Mouse (Mus musculus) liver, embryonic 13.5 days (tissue): ENCODE measurements around the gene Ptpra. TPM values are rescaled to one million over a fixed set of nuclear protein-coding genes. Genes with fewer than 3 reads are reported as not detected.

Experiments used
- ATAC-seq: fragments of 200-750 bp; cut with Nextera tagmentation; 2 replicates; pipeline ENCODE4 v1.8.0; 2017; ENCODE audit warnings: low read depth, mild to moderate bottlenecking, moderate number of reproducible peaks, moderate library complexity
- DNase-seq: peaks from one replicate; pipeline ENCODE4 v3.0.0; 2022
- H3K27ac ChIP-seq: fragments of 300-500 bp; sonication (generic); 2 replicates; pipeline ENCODE4 v1.5.1; 2015; ENCODE audit warnings: moderate library complexity, mild to moderate bottlenecking, inconsistent platforms
- H3K27me3 ChIP-seq: fragments of 300-500 bp; sonication (generic); 2 replicates; pipeline ENCODE4 v1.6.1; 2015; ENCODE audit warnings: mild to moderate bottlenecking, inconsistent platforms
- H3K36me3 ChIP-seq: fragments of 300-500 bp; sonication (generic); 2 replicates; pipeline ENCODE4 v1.6.1; 2015; ENCODE audit warnings: mild to moderate bottlenecking, inconsistent platforms
- H3K4me1 ChIP-seq: fragments of 300-500 bp; sonication (generic); replicated peaks from 2 replicates; pipeline ENCODE4 v1.6.1; 2015; ENCODE audit warnings: inconsistent platforms
- H3K4me2 ChIP-seq: fragments of 300-500 bp; sonication (generic); 2 replicates; pipeline ENCODE4 v1.6.1; 2015; ENCODE audit warnings: inconsistent platforms, mild to moderate bottlenecking, moderate library complexity
- H3K4me3 ChIP-seq: fragments of 300-500 bp; sonication (generic); replicated peaks from 2 replicates; pipeline ENCODE4 v1.5.1; 2015; ENCODE audit warnings: mild to moderate bottlenecking, inconsistent platforms
- H3K9ac ChIP-seq: fragments of 300-500 bp; sonication (generic); 2 replicates; pipeline ENCODE4 v1.6.1; 2015; ENCODE audit warnings: mild to moderate bottlenecking, inconsistent platforms
- H3K9me3 ChIP-seq: fragments of 300-500 bp; sonication (generic); replicated peaks from 2 replicates; pipeline ENCODE4 v1.6.1; 2016; ENCODE audit warnings: inconsistent platforms
- WGBS: fragments of 180-500 bp; shearing (Covaris S2); methylation state at CpG from one replicate; pipeline ENCODE4 v1.1.7; 2015; ENCODE audit not compliant: insufficient replicate concordance; 5-methylcytosine and 5-hydroxymethylcytosine counted together
- polyA plus RNA-seq: library from polyadenylated mRNA; unstranded; fragments of >200 nt; fragmentation: Nextera tagmentation; extraction: Ambion mirVana; gene quantifications from 2 replicates; pipeline ENCODE4 v1.2.1, GENCODE M21; 2015

Ptpra gene
- polyA plus RNA-seq, 1 experiment from 2014 or later, result 29.9 TPM

- no peaks in the 10 kb centered on the region for H3K36me3 ChIP-seq
- H3K27me3 ChIP-seq, result peaks cover 97% of the 10 kb centered on the region
- H3K4me3 ChIP-seq, result no peak overlapping the region
- H3K4me2 ChIP-seq, result no peak overlapping the region; the same call in 1 of the 2 replicates
- no peak overlapping the region for H3K27ac ChIP-seq
- H3K9me3 ChIP-seq, result no peaks in the 10 kb centered on the region
- DNase-seq (peak; percentile 48), ATAC-seq (no peak)
- H3K9ac ChIP-seq, result no peak overlapping the region
- 12% methylated on average over 11 of the region's 11 CpGs for WGBS
- peaks cover 29% of the 10 kb centered on the region for H3K4me1 ChIP-seq
Measured at GRCm38 (mm10) chr2:130578148-130578547, 128.1 kb downstream of the Ptpra start.

- Histone ChIP-seq H3K36me3 (no peaks in the 10 kb centered on the region), H3K27ac (no peak overlapping the region), H3K4me2 (no peak overlapping the region), H3K4me3 (no peak overlapping the region), H3K9ac (no peak overlapping the region), H3K4me1 (peaks cover 29% of the 10 kb centered on the region), H3K9me3 (no peaks in the 10 kb centered on the region), H3K27me3 (peaks cover 99% of the 10 kb centered on the region)
- ATAC-seq, result no peak
- WGBS, result 4% methylated on average over 8 of the region's 8 CpGs
- no peak for DNase-seq
Measured at GRCm38 (mm10) chr2:130579791-130580190, 129.7 kb downstream of the Ptpra start.

GRCm38 (mm10) chr2:130581201-130581600 is 131.1 kb downstream of the Ptpra start:
- Histone ChIP-seq H3K4me2 (peak overlapping the region; percentile 34), H3K4me1 (peaks cover 29% of the 10 kb centered on the region), H3K9me3 (no peaks in the 10 kb centered on the region), H3K27me3 (peaks cover 86% of the 10 kb centered on the region), H3K4me3 (0 out of 2 replicates have a peak overlapping the region, but pooled peaks have one; percentile 19), H3K27ac (no peak overlapping the region), H3K36me3 (no peaks in the 10 kb centered on the region), H3K9ac (no peak overlapping the region)
- 8% methylated on average over 16 of the region's 16 CpGs for WGBS
- ATAC-seq, result no peak
- no peak for DNase-seq

DNA sequence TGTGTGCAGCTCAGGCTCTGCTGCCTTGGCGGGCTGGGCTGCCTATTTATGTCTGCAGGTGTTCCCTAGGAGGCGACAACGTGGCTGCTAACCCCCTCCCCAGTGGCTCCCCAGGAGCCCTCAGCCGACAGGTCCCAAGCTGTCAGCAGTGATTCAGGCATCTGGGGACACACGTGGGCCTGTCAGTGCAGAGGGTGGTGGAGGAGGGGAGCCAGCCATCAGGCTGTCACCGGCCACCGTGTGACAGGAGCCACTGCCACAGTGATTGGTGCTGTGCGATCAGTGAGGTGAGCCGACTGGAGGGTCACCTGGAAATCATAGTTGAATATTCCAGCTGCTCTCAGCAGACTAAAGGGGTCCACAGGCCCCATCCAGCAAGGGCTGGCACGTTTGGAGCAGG is 132.5 kb downstream of the Ptpra start, which contains the start of gene Avp:
Gene Avp (minus strand): TSS at position 3 of the 400 bp plus-strand sequence.
- Histone ChIP-seq H3K27ac (no peak within 1 kb of the TSS), H3K4me2 (no peak within 1 kb of the TSS), H3K9ac (no peak within 1 kb of the TSS), H3K36me3 (no peaks in the 10 kb centered on the region), H3K27me3 (peaks cover 72% of the 10 kb centered on the region), H3K9me3 (no peaks in the 10 kb centered on the region), H3K4me1 (peaks cover 15% of the 10 kb centered on the region), H3K4me3 (no peak within 1 kb of the TSS)
- ATAC-seq (no peak), DNase-seq (no peak)
- 38% methylated on average over 10 of the region's 10 CpGs for WGBS

DNA sequence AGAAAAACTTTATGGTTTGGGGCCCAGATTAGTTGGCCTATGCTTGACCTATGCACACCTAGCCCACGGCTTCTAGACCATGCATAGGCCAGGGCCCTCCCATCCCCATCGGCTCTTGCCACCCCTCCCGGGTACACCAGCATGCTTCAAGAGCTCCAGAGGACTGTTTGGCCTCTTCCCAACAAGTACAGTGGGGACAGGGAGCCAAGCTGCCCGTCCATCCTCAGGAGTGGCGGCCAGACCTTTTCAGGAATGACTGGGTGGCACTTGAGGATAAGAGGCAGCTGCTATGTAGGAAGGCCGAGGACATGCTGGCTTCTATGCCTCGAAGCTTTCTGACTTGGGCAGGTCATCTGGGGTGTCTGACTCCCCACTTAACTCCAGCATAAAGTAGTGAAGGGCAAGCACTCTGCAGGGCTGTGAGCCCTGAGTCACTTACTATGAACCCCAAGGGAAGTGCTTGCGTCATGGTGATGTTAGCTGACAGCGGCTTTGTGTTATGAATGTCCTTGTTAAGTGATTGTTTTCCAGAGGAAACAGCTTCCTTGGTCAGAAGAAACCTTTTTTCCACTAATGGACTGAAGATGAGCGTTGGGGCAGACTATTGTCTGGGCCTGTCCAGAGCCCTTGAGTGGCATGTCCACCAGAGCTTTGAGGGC is 134.0 kb downstream of the Ptpra start:
- Histone ChIP-seq H3K27me3 (peaks cover 58% of the 10 kb centered on the region), H3K36me3 (no peaks in the 10 kb centered on the region), H3K9me3 (no peaks in the 10 kb centered on the region), H3K9ac (no peak overlapping the region), H3K4me3 (no peak overlapping the region), H3K27ac (no peak overlapping the region), H3K4me2 (no peak overlapping the region), H3K4me1 (peaks cover 10% of the 10 kb centered on the region)
- no peak for ATAC-seq
- 61% methylated on average over 10 of the region's 10 CpGs for WGBS
- no peak for DNase-seq

GRCm38 (mm10) chr2:130586016-130586415 is 135.9 kb downstream of the Ptpra start:
- H3K4me1 ChIP-seq, result no peaks in the 10 kb centered on the region
- WGBS, result 61% methylated on average over 6 of the region's 6 CpGs
- H3K4me3 ChIP-seq, result no peak overlapping the region
- H3K27ac ChIP-seq, result no peak overlapping the region
- no peak for ATAC-seq
- peaks cover 38% of the 10 kb centered on the region for H3K27me3 ChIP-seq
- H3K9me3 ChIP-seq, result no peaks in the 10 kb centered on the region
- H3K36me3 ChIP-seq, result peaks cover 9% of the 10 kb centered on the region
- H3K9ac ChIP-seq, result no peak overlapping the region
- no peak overlapping the region for H3K4me2 ChIP-seq
- DNase-seq, result no peak

- ATAC-seq (no peak), DNase-seq (no peak)
- Histone ChIP-seq H3K4me1 (no peaks in the 10 kb centered on the region), H3K4me2 (no peak overlapping the region), H3K9me3 (no peaks in the 10 kb centered on the region), H3K36me3 (peaks cover 17% of the 10 kb centered on the region), H3K27ac (no peak overlapping the region), H3K9ac (no peak overlapping the region), H3K4me3 (no peak overlapping the region), H3K27me3 (peaks cover 14% of the 10 kb centered on the region; the same call in 1 of the 2 replicates)
- WGBS, result 33% methylated on average over 2 of the region's 2 CpGs
Measured at GRCm38 (mm10) chr2:130588373-130588772, 138.3 kb downstream of the Ptpra start.

DNA sequence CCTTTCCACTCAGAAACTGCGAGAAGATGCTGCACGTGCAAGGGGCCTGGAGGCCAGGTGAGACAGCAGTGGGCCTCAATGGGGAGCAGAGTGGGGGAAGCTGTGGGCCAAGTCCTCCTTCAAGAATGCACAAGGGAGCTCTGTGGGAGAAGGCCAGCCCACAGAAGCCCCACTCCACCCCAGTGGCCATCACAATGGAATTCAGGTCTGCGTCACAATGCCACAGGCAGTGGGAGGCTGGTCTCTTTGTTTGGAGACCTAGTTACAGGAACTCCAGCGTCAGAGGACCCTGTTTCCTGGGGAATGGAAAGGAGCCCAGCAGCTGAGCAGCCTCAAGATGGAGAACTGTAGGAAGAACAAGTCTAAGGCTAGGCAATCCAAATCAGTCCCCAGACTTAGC is 139.1 kb downstream of the Ptpra start:
- H3K9ac ChIP-seq, result no peak overlapping the region
- WGBS, result 63% methylated on average over 4 of the region's 4 CpGs
- no peak for ATAC-seq

GRCm38 (mm10) chr2:130589761-130590160 is 139.7 kb downstream of the Ptpra start:
- WGBS, result 77% methylated on average over 2 of the region's 2 CpGs
- no peaks in the 10 kb centered on the region for H3K4me1 ChIP-seq
- DNase-seq, result no peak

More for the DNA sequence above, 139.1 kb downstream of the Ptpra start:
- H3K4me3 ChIP-seq, result no peak overlapping the region
- no peak overlapping the region for H3K27ac ChIP-seq
- no peaks in the 10 kb centered on the region for H3K9me3 ChIP-seq
- no peaks in the 10 kb centered on the region for H3K4me1 ChIP-seq
- H3K36me3 ChIP-seq, result peaks cover 19% of the 10 kb centered on the region
- no peak overlapping the region for H3K4me2 ChIP-seq
- no peak for DNase-seq
- H3K27me3 ChIP-seq, result peaks cover 6% of the 10 kb centered on the region; the same call in 1 of the 2 replicates

GRCm38 (mm10) chr2:130591016-130591415 is 140.9 kb downstream of the Ptpra start:
- no peak overlapping the region for H3K9ac ChIP-seq
- peaks cover 6% of the 10 kb centered on the region; the same call in 1 of the 2 replicates for H3K4me1 ChIP-seq
- no peaks in the 10 kb centered on the region for H3K9me3 ChIP-seq
- ATAC-seq (no peak), DNase-seq (no peak)
- H3K36me3 ChIP-seq, result peaks cover 28% of the 10 kb centered on the region
- no peak overlapping the region for H3K4me3 ChIP-seq
- no peak overlapping the region for H3K27ac ChIP-seq
- no peaks in the 10 kb centered on the region for H3K27me3 ChIP-seq
- WGBS, result 73% methylated on average over 2 of the region's 2 CpGs
- no peak overlapping the region for H3K4me2 ChIP-seq

More at GRCm38 (mm10) chr2:130589761-130590160, 139.7 kb downstream of the Ptpra start:
- H3K4me2 ChIP-seq, result no peak overlapping the region
- no peak overlapping the region for H3K9ac ChIP-seq
- no peaks in the 10 kb centered on the region for H3K9me3 ChIP-seq
- no peak for ATAC-seq
- H3K27me3 ChIP-seq, result peaks cover under 1% of the 10 kb centered on the region; the same call in 1 of the 2 replicates
- H3K27ac ChIP-seq, result no peak overlapping the region
- peaks cover 19% of the 10 kb centered on the region for H3K36me3 ChIP-seq
- no peak overlapping the region for H3K4me3 ChIP-seq

GRCm38 (mm10) chr2:130595596-130595995 is 145.5 kb downstream of the Ptpra start:
- Histone ChIP-seq H3K27ac (no peak overlapping the region), H3K9me3 (no peaks in the 10 kb centered on the region), H3K4me2 (no peak overlapping the region), H3K9ac (no peak overlapping the region), H3K27me3 (no peaks in the 10 kb centered on the region), H3K4me1 (peaks cover 22% of the 10 kb centered on the region), H3K4me3 (no peak overlapping the region), H3K36me3 (peaks cover 62% of the 10 kb centered on the region)
- ATAC-seq, result peak; percentile 18; the same call in 1 of the 2 replicates
- 42% methylated on average over 1 of the region's 1 CpGs for WGBS
- no peak for DNase-seq

- ATAC-seq, result peak; percentile 39
- DNase-seq, result peak; percentile 16
- 20% methylated on average over 1 of the region's 1 CpGs for WGBS
- Histone ChIP-seq H3K9me3 (no peaks in the 10 kb centered on the region), H3K9ac (no peak overlapping the region), H3K27ac (no peak overlapping the region), H3K27me3 (no peaks in the 10 kb centered on the region), H3K4me3 (no peak overlapping the region), H3K36me3 (peaks cover 64% of the 10 kb centered on the region), H3K4me2 (no peak overlapping the region), H3K4me1 (peaks cover 22% of the 10 kb centered on the region)
Measured at GRCm38 (mm10) chr2:130597601-130598010, 147.5 kb downstream of the Ptpra start.
